Mouse (Mus musculus) midbrain, embryonic 13.5 days (tissue): ENCODE measurements at regions not wholly inside any gene's neighbourhood (a gene's known extent, or its start where the extent isn't known, plus 50 kb on each side); places are given as distances from the start of the nearest gene placed in this dataset.
A peak's percentile ranks its signal among the peaks of the same experiment; 100 is the strongest.

Experiments
- ATAC-seq: fragments of 200-750 bp; cut with Nextera tagmentation; 2 replicates; pipeline ENCODE4 v1.8.0; 2017; ENCODE audit warnings: mild to moderate bottlenecking, moderate TSS enrichment, moderate library complexity
- H3K27ac ChIP-seq: fragments of 300-500 bp; sonication (generic); 2 replicates; pipeline ENCODE4 v1.5.1; 2015; ENCODE audit warnings: inconsistent platforms, mild to moderate bottlenecking, moderate library complexity
- H3K27me3 ChIP-seq: fragments of 300-500 bp; sonication (generic); 2 replicates; pipeline ENCODE4 v1.6.1; 2015; ENCODE audit warnings: mild to moderate bottlenecking, inconsistent platforms
- H3K36me3 ChIP-seq: fragments of 300-500 bp; sonication (generic); 2 replicates; pipeline ENCODE4 v1.6.1; 2015; ENCODE audit warnings: mild to moderate bottlenecking, inconsistent platforms
- H3K4me1 ChIP-seq: fragments of 300-500 bp; sonication (generic); replicated peaks from 2 replicates; pipeline ENCODE4 v1.6.1; 2015; ENCODE audit warnings: inconsistent platforms
- H3K4me2 ChIP-seq: fragments of 300-500 bp; sonication (generic); replicated peaks from 2 replicates; pipeline ENCODE4 v1.6.1; 2015; ENCODE audit warnings: moderate library complexity, mild to moderate bottlenecking, inconsistent platforms
- H3K4me3 ChIP-seq: fragments of 300-500 bp; sonication (generic); replicated peaks from 2 replicates; pipeline ENCODE4 v1.5.1; 2015; ENCODE audit warnings: mild to moderate bottlenecking, inconsistent platforms
- H3K9ac ChIP-seq: fragments of 300-500 bp; sonication (generic); replicated peaks from 2 replicates; pipeline ENCODE4 v1.6.1; 2015; ENCODE audit warnings: mild to moderate bottlenecking, inconsistent platforms
- H3K9me3 ChIP-seq: fragments of 300-500 bp; sonication (generic); 2 replicates; pipeline ENCODE4 v1.6.1; 2016; ENCODE audit warnings: mild to moderate bottlenecking, inconsistent platforms
- WGBS: fragments of 180-500 bp; shearing (Covaris S2); methylation state at CpG from one replicate; pipeline ENCODE4 v1.1.7; 2015; 5-methylcytosine and 5-hydroxymethylcytosine counted together

DNA sequence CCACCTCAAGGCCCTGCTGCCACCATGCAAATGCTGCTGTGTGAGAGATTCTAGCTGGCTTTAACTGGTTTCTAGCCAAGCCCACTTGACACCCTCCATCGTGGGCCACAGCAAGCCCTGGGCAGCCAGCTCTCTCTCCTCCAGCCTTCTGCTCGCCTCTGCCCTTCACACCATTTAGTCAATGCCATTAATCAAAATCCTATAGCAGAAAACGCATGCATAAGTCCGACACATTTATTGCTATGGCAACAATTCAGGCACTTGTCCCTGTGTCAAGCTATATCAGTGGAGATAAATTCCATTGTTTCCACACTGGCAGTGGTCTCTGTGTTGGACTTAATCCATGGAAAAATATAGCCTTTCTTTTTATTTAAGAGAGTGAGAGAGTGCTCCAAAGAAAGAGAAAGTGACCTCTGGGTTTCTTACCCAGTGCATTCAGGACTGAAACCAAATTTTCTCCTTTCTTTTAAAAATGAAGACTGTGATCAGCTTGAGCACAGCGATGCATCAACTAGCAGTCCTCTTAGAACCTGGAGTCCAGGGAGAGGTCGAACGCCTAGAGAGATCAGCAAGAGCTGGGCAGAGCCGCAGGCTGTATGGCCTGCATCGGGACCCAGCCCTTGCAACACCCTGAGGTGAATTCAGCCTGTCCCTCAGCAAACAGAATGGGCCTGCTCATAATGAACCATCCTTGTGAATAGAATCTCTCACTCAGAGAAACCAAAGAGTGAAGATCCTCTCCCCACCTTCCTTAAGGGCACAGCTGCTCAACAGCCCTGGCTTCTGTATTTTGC, 93.1 kb upstream of the Tox3 start:
- ATAC-seq: peak; percentile 84
- Histone ChIP-seq H3K27ac (peak overlapping the region; percentile 75), H3K9ac (no peak overlapping the region), H3K4me1 (peaks cover 21% of the 10 kb centered on the region), H3K9me3 (no peaks in the 10 kb centered on the region; the same call in 1 of the 2 replicates), H3K27me3 (no peaks in the 10 kb centered on the region), H3K4me3 (no peak overlapping the region), H3K4me2 (no peak overlapping the region), H3K36me3 (no peaks in the 10 kb centered on the region)
- 13% methylated on average over 9 of the region's 9 CpGs for WGBS

DNA sequence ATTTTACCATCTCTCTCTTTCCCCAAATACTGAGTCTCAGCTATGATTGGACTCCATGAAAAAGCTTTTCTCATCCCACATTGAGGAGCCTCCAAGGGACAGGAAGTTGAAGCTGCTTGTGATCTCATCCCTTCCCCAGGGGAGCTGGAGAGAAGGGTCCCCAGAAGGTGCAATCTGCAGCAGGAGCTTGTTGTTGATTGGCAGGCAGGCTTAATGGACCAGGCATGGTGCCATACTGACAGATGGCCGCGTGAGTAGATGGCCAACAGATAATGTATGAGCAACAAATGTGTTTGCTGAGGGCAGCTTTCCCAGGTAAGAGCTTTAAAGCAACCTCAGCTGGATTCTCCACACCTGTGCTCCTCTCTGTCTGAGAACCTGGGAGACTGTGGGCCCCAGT, 65.9 kb upstream of the Tox3 start:
- no peak for ATAC-seq
- Histone ChIP-seq H3K9ac (no peak overlapping the region), H3K27me3 (no peaks in the 10 kb centered on the region), H3K4me1 (no peaks in the 10 kb centered on the region), H3K9me3 (no peaks in the 10 kb centered on the region), H3K27ac (no peak overlapping the region), H3K4me3 (no peak overlapping the region), H3K4me2 (no peak overlapping the region), H3K36me3 (no peaks in the 10 kb centered on the region)
- 86% methylated on average over 2 of the region's 2 CpGs for WGBS
